Mouse (Mus musculus) naive thymus-derived CD4-positive, alpha-beta T cell, adult 5 months (primary cell): ENCODE data around the gene Slc44a4. TPM values are rescaled to one million over a fixed set of nuclear protein-coding genes. Genes with fewer than 3 reads are reported as not detected.

Experiments
- polyA plus RNA-seq: library from polyadenylated mRNA; unstranded; fragments of 100-300 nt; shearing (Covaris generic); gene quantifications from one replicate; pipeline ENCODE4 v1.2.1, GENCODE M21; 2017

Slc44a4 gene
- not detected for polyA plus RNA-seq

DNA sequence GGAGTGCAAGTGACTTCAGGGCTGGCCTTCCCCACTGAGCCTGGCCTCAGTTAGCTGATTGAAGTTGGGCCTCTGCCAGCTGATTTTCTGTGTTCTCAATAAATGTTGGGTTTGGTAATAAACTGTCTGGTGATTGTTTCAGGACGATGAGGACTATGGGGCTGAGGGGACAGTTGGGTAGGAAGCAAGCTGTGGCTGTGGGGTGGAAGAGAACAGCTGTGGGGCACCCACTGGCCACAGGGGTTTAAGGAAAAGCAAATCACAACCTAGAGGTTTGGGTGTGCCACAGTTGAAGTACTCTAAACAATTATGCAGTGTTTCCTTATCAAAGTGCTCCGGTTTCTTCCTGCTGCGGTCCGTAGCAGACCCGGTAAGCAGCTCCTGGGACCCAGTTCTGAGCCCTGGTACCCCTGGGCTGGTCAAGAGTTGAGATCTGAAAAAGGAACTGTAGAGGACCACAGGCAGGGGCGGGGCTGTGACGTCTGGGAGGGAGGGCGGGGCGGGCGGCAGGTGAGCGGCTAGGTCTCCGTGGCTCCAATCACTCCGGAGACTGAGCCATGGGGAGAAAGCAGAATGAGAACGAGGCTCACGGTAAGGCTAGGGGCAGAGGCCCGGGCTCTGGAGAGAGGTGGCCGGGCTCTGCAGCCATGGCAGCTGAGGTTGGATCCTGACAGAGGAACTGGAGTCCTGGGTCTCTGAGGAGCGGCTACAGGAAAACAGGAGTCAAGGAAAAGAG lies at the start of gene Slc44a4:
Gene Slc44a4 (plus strand): TSS at position 537 of the 736 bp plus-strand sequence.

DNA sequence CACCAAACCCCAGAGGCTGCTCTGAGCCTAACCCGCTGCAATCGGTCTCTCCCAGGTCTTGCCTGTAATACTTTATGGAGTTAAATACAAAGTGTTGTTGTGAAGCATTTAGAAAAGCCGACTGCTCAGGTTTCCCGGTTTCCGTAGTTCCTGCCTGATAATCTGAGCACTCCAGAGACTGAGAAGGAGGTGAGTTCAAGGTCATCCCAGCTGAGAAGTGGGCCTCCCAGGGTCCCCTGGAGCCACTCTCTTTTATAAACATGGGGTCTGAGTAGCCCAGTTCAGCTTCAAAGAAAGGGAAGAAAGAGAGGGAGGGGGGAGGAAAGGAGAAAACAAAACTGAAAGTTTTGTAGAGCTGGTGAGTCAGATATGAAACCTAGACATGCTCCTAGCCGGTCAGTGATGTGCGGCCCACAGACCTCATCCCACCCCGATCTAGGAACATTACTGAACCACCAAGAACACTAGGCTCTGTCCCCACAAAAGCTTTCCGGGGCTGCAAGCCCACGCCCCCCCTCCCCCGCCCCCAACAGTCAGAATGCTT lies 34.9 kb upstream of the Slc44a4 start, which contains the start of gene Zbtb12:
Gene Zbtb12 (plus strand): TSS at position 148 of the 544 bp plus-strand sequence.

DNA sequence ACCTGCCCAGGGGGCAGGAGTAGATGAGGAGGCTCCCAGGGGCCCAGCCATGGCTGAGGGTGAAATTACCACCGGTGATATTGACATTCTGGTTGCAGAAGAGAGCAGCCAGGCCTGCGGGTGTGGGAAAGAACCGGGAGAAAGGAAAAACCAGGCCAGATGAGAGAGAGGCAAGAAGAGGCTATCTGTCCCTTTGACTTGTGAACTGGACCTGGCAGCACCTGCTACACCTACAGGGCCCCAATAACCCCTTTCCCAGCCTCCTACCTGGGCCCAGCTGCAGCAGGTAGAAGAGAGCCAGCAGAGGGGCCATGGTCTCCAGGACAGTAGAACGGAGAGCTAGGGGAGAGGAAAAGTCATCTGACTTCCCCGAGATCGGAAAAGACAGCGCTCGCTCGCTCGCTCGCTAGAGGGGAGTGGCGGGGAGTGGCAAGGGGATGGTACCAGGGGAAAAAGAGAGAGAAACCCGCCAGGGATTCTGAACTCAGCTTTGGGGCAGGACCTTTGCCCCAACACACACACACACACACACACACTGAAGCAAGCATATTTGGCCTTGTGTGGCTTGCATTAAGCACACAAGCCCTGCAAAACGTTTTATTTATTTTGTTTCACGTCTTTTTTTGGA lies 32.5 kb upstream of the Slc44a4 start, which contains the start of gene Gm20547:
Gene Gm20547 (minus strand): TSS at position 360 of the 628 bp plus-strand sequence.

DNA sequence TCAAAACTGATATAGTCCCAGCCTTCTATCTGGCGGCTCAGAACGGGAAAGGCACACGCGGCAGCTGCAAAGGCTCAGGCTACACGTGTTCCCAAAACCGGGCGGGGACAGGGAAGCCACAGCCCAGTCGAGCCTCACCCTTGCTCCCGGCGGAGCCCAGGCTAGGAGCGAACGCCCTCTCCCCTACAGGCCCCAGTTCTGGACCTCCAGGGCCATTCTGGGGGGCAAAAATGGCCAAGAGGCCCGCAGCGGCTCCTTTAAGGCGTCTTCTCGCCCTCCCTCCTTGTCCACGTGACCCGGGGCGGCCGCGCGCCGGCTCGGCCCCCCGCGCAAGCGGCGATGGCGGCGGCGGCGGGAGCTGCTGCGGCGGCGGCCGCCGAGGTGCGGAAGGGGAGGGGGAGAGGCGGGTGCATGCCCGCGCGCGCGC lies 16.1 kb upstream of the Slc44a4 start, which contains the start of the genes C2 and Ehmt2:
Gene C2 (minus strand): TSS at position 106 of the 427 bp plus-strand sequence.
Gene Ehmt2 (plus strand): TSS at position 310 of the 427 bp plus-strand sequence.

DNA sequence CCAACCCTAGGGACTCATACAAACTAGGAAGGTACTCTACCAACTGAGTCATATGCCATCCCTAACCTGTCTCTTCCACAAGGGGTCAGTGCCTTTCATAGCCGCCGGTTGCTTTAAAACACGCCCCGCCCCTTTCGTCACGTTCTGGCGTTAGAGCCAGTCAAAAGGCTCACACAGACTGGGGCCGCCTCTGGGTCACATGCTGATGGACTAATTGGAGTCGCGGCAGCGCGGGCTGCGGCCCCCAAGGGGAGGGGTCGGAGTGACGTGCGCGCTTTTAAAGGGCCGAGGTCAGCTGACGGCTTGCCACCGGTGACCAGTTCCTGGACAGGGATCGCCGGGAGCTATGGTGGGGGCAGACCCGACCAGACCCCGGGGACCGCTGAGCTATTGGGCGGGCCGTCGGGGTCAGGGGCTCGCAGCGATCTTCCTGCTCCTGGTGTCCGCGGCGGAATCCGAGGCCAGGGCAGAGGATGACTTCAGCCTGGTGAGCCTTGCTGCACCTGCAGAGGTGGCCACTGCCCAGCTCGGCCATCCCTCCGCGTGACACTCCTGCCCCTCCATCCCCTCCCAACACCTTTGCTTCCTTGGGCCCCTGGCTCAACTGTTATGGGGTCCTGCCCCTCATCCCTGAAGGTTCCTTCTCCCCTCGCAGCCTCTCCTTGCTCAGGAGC lies 16.9 kb downstream of the Slc44a4 start, which contains the start of gene Neu1:
Gene Neu1 (plus strand): TSS at position 193 of the 674 bp plus-strand sequence.

DNA sequence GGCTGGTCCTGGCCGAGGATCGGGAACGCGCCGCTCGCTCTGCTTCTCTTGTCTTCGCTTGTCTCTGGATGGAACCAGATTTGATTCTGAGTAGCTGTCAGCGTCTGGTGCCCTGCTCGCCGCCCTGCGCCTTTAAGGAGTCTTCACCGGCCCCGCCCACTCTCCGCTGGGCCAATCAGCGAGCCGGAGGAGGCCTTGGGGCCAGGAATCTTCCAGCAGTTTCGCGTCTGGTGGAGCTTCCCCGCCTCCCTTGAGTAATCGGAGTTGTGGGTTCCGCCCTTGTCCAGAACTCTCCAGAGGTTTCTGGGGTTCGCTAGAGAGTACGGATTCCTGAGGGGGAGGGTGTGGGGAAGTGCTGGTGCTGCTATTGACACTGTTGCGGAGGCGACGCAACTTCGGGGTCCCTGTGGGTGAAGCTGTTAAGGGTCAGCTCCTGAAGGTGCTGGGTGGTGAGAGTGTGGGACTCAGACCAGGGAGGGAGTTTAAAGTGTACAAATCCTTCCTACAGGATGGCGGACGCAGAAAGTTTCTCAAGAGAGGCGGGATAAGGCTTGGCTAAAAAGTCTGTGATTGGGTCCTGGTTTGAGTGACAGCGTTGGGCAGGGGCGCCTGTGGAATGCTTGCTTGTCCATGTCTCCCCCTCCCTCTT lies 45.0 kb downstream of the Slc44a4 start, which contains the start of gene Hspa1b:
Gene Hspa1b (minus strand): TSS at position 109 of the 649 bp plus-strand sequence.

DNA sequence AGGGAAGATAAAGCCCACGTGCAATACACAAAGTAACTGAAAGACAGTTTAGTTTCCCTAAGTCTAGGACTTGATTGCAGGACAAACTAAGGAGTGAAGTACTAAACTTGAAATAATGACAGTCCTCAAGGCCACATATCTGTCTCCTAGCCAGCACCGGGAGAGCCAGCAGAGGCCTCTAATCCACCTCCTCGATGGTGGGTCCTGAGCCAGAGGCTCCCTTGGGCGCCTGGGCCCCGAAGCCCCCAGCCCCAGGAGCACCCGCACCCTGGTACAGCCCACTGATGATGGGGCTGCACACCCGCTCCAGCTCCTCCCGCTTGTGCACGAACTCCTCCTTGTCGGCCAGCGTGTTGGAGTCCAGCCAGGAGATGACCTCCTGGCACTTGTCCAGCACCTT lies 55.6 kb downstream of the Slc44a4 start, which contains the start of gene Gm20481:
Gene Gm20481 (plus strand): TSS at position 91 of the 400 bp plus-strand sequence.

DNA sequence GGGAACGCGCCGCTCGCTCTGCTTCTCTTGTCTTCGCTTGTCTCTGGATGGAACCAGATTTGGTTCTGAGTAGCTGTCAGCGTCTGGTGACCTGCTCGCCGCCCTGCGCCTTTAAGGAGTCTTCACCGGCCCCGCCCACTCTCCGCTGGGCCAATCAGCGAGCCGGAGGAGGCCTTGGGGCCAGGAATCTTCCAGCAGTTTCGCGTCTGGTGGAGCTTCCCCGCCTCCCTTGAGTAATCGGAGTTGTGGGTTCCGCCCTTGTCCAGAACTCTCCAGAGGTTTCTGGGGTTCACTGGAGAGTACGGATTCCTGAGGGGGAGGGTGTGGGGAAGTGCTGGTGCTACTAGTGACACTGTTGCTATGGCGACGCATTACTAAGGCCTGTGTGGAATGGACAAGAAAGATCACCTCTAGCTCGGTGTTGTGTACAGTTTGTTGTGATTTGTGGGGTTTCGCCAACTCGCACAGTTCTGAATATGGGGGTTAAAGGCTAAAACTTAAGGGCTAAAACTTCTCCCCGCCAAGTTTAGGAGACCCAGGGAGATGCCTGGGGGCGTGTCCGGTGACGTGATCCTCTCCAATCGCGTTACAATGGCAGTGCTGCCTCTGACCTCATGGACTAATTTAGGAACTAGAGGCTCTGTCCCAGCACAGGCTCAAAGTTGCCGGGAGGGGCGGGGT lies 57.9 kb downstream of the Slc44a4 start, which contains the start of the genes Hspa1a and Hspa1l:
Gene Hspa1a (minus strand): TSS at position 88 of the 681 bp plus-strand sequence.
Gene Hspa1l (plus strand): TSS at position 635 of the 681 bp plus-strand sequence.

Other genes starting within 250 kb of the Slc44a4 start
- gene Tnxb, start 243.9 kb upstream of the Slc44a4 start, polyA plus RNA-seq, result not detected
- not detected for gene C4b, start 170.6 kb upstream of the Slc44a4 start, polyA plus RNA-seq
- gene Cyp21a1, start 109.9 kb upstream of the Slc44a4 start, polyA plus RNA-seq, result not detected
- 18.7 TPM for gene Stk19, start 77.5 kb upstream of the Slc44a4 start, polyA plus RNA-seq
- 89.1 TPM for gene Dxo, start 77.4 kb upstream of the Slc44a4 start, polyA plus RNA-seq
- gene Skiv2l, start 64.3 kb upstream of the Slc44a4 start, polyA plus RNA-seq, result 137 TPM
- gene Nelfe, start 64.1 kb upstream of the Slc44a4 start, polyA plus RNA-seq, result 27.2 TPM
- not detected for gene Cfb, start 51.9 kb upstream of the Slc44a4 start, polyA plus RNA-seq
- gene Zbtb12, start 35.0 kb upstream of the Slc44a4 start, polyA plus RNA-seq, result 0.32 TPM
- gene Gm20547, start 32.4 kb upstream of the Slc44a4 start, polyA plus RNA-seq, result not detected
- not detected for gene C2, start 16.2 kb upstream of the Slc44a4 start, polyA plus RNA-seq
- 49.8 TPM for gene Ehmt2, start 16.0 kb upstream of the Slc44a4 start, polyA plus RNA-seq
- gene Neu1, start 16.8 kb downstream of the Slc44a4 start, polyA plus RNA-seq, result 116 TPM
- 785 TPM for gene Hspa1b, start 44.8 kb downstream of the Slc44a4 start, polyA plus RNA-seq
- gene Gm20481, start 55.4 kb downstream of the Slc44a4 start, polyA plus RNA-seq, result 42.4 TPM
- gene Hspa1a, start 57.7 kb downstream of the Slc44a4 start, polyA plus RNA-seq, result 403 TPM
- gene Hspa1l, start 58.2 kb downstream of the Slc44a4 start, polyA plus RNA-seq, result 0.17 TPM
- 59.4 TPM for gene Lsm2, start 67.4 kb downstream of the Slc44a4 start, polyA plus RNA-seq
- 151 TPM for gene Vars, start 86.5 kb downstream of the Slc44a4 start, polyA plus RNA-seq
- not detected for gene Vwa7, start 102.1 kb downstream of the Slc44a4 start, polyA plus RNA-seq
- not detected for gene Sapcd1, start 113.5 kb downstream of the Slc44a4 start, polyA plus RNA-seq
- 4.4 TPM for gene Msh5, start 132.3 kb downstream of the Slc44a4 start, polyA plus RNA-seq
- gene Clic1, start 135.5 kb downstream of the Slc44a4 start, polyA plus RNA-seq, result 228 TPM
- 0.95 TPM for gene Ddah2, start 144.6 kb downstream of the Slc44a4 start, polyA plus RNA-seq
- gene Ly6g6c, start 150.9 kb downstream of the Slc44a4 start, polyA plus RNA-seq, result not detected
- not detected for gene Mpig6b, start 151.7 kb downstream of the Slc44a4 start, polyA plus RNA-seq
- not detected for gene Ly6g6e, start 162.4 kb downstream of the Slc44a4 start, polyA plus RNA-seq
- gene Ly6g6d, start 163.6 kb downstream of the Slc44a4 start, polyA plus RNA-seq, result not detected
- gene Ly6g6f, start 171.1 kb downstream of the Slc44a4 start, polyA plus RNA-seq, result not detected
- 90.2 TPM for gene Abhd16a, start 174.8 kb downstream of the Slc44a4 start, polyA plus RNA-seq
- not detected for gene Ly6g5c, start 193.8 kb downstream of the Slc44a4 start, polyA plus RNA-seq
- gene Ly6g5b, start 201.0 kb downstream of the Slc44a4 start, polyA plus RNA-seq, result 1.2 TPM
- gene Gpank1, start 207.0 kb downstream of the Slc44a4 start, polyA plus RNA-seq, result 64.4 TPM
- gene Csnk2b, start 207.6 kb downstream of the Slc44a4 start, polyA plus RNA-seq, result 190 TPM
- gene D17H6S53E, start 211.9 kb downstream of the Slc44a4 start, polyA plus RNA-seq, result 0.75 TPM
- not detected for gene Apom, start 217.6 kb downstream of the Slc44a4 start, polyA plus RNA-seq
- gene Bag6, start 220.7 kb downstream of the Slc44a4 start, polyA plus RNA-seq, result 77.8 TPM